Mouse (Mus musculus): Measurements from ENCODE around the gene Gm15091. TPM values are rescaled to one million over a fixed set of nuclear protein-coding genes. Genes with fewer than 3 reads are reported as not detected.
"Not testable (repeated sequence)": the region's sequence is repeated elsewhere in the genome, so short reads cannot be mapped to it uniquely, and the experiment has no call there.

The Gm15091 gene
- total RNA-seq (2021): not detected

GRCm38 (mm10) chrX:149941355-149941754, at the start of gene Gm15091:
Gene Gm15091 (plus strand): TSS chrX:149941655.
- intact Hi-C loops (cut with DNase I); DNase-seq (ENCODE audit: low spot score in 2 of 2): not testable (repeated sequence)

Other genes starting within 250 kb of the Gm15091 start
- gene Gm15097, start 157.2 kb upstream of the Gm15091 start, total RNA-seq (2021): not detected

Data from left cerebral cortex, postnatal 36 days (tissue).